Mouse (Mus musculus) layer of hippocampus, postnatal 14 days (tissue): ENCODE results near the gene Ranbp17. TPM values are rescaled to one million over a fixed set of nuclear protein-coding genes. Genes with fewer than 3 reads are reported as not detected.

Source experiments
- DNase-seq, 2 experiments: peaks; one replicate each; pipeline ENCODE4 v3.0.0; 2021 to 2022; ENCODE audit warnings: low spot score in 2 of 2, mixed read lengths in 1 of 2
- total RNA-seq, 2 experiments: library from RNA; stranded (reverse); gene quantifications; 2 replicates each; pipeline ENCODE4 v1.2.3; 2021

Gene Ranbp17
- total RNA-seq, 2 experiments from 2014 or later = 7.6 to 8.8 TPM

DNA sequence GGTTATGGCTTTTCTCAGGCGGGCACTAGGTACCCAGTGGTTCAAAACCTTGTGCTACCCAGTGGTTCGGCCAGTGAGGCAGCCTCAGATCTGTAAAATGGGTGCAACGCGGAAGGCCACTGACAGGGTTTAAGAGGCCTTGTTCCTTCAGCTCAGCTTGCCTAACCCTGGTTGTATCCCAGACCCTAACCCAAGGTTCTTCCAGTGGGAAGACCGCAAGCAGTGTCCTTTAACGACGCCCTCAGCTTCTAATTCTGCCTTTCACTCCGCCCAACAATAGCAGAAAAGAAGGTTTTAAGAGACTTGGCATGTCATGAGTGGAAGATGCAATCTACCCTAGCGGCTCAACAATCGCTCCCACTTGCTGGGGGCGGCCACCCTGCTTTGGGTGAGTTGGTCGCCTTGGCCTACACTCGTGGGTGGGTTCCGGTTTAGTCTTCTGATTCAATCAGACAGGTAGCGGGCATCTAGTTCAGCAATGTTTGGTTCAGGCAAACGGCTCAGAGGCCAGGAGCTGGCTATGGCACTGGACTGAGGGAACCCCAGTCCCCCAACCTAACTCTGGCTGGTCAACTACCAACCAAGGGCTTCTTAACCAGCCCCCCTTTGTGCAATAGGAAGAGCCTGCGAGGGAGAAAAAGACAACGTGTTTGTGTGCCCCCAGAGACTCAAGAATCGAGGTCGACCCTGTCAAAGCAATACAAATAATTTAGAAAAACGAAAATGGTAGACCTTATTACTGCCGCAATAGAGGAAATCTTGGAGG, 315.0 kb downstream of the Ranbp17 start:
- no peak for DNase-seq

GRCm38 (mm10) chr11:33197673-33198072, 315.9 kb downstream of the Ranbp17 start:
- no peak for DNase-seq

GRCm38 (mm10) chr11:33197133-33197514, 316.4 kb downstream of the Ranbp17 start:
- DNase-seq = no peak

DNA sequence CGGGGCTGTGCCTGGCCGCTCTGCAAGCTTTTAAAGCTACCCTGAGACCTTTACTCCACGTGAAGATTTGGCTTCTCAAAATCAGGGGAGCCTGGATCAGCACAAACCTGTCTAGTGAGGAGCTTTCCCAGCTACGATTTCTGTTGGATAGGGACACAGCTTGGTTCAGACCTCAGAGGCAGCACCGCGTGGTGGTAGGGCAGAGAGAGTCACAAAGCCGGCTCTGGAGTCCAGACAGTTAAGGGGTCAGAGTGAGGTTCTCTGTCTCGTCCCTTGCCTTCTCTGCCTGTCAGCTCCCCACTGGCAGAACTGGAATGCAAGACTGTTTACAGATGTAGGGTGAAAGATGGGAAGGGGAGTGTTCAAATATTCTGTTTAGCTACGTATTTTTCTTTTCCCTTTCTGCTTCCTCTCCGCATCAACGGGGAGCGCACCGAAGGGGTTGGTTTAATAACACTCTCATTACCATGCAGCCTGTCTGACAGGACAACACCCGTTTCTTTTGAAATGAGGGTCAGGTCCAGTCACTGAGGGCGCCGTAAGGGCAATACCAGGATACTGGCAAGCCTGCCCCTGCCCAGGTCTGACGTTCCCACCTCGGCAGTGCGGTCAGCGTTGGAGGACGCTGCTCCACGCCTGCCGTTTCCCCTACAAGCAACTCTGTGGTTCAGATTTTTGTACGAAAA, 317.0 kb downstream of the Ranbp17 start:
- DNase-seq = no peak

GRCm38 (mm10) chr11:33195531-33196446, 317.8 kb downstream of the Ranbp17 start:
- no peak for DNase-seq

DNA sequence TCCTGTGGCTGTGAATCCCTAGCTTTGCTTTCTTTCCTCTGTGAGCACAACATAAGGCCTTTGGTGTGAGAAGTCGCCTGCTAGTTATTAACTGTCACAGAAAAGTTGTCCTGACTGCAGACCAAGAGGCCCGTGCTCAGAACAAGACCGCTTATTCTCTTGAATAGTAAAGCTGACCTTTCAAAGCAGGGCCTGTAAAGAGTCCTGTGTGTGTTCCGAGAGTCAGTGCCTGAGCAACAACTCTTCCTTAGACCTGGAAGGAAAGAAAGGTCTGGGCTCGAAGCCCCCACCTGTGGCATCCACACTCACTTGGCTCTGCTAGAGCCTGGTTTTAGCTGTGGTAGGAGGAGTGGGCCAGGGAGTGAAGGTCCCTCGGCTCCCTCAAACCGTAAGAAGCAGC, 318.5 kb downstream of the Ranbp17 start:
- no peak for DNase-seq

DNA sequence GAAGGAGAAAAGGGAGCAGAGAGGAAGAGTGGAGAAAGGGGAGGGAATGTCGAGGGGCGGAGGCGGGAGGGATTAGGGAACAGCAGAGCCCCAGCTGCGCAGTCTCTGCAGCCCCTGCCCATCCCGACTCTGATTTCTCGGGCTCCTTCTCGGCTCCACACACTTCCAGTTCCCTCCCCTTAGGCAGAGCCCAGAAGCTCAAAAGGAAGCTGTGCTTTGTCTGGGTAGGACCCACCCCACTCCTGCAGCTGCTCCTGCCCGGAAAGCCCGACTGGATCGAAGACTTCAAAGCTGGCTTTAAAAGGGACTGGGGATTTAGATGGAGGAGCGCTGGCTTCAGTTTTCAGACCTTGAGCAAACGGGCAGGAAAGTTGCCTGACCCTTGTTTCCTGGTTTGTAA, 319.9 kb downstream of the Ranbp17 start:
- DNase-seq = no peak

- no peak for DNase-seq
Observed at GRCm38 (mm10) chr11:33181804-33182203, 331.7 kb downstream of the Ranbp17 start.

DNA sequence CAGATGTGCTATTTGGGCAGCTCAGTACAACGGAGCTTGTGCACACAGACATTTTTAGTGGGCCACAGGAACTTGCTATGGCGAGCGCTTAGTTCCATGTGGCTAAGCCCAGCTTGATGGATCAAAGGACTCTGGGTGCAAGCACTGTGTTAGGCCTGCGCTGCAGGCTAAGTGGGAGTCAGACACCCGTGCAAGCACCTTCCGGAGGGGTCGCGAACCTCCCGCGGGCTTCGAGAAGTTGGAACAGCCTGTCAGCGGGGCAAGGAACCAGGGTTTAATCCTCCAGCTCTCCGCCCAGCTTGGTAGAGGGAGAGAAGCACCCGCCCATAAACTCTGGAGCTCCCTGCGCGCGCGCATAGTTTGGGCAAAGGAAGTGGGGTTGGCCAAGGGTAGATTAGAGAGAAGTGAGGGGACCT, 332.8 kb downstream of the Ranbp17 start:
- no peak for DNase-seq

DNA sequence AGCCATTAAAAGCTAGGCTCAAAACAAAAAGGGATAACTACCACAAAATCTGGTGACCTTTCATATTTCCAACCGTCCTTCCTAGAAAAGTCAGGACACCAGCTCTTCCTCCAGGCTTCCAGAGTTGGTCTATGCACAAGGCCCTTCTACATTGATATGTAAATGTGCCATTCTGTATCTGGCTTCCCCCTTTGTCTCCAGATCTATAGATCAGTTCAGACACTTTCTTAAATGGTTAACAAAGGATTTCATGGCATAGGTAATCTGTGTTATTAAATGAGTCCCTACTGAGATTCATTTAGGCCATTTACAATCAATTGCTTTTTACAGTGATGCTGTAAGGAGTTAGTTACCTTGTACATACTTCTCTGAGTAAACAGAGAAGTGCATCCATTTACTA, 333.7 kb downstream of the Ranbp17 start:
- no peak for DNase-seq

DNA sequence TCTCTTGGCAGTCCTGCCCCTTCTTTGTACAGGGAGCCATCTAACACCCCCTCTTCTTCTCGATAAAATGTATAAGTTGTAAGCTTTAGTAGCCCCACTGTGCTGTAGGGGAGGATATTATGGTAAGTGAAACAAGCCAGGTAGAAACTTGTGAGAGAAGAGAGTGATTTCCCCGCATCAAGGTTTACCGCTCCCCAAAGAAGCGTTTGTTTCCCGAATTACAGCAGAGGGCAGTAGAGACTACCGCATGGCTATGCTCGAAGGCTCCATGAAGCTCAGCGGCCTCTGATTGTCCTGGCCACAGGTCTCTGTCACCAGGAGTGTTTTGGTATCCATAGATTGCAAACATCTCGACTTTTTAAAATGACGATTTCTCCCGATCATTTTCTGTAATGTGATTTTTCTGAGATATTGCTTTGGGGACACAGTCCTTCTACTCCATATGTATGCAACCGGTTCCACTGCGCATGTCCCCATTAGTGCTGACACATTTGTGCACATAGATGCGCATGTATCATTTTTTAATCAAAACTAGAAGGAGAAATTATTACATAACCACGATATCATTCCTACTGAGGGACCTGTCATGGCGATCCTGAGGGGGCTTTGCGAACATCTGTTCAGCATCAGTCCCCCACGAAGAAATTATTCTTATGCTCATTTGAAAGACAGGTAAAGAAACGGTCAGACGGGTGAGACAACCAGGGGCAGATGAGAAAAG, 336.9 kb downstream of the Ranbp17 start:
- peak; percentile 46 to 60 for DNase-seq

- no peak for DNase-seq
Observed at GRCm38 (mm10) chr11:33175768-33176167, 337.8 kb downstream of the Ranbp17 start.

GRCm38 (mm10) chr11:33170489-33170888, 343.1 kb downstream of the Ranbp17 start:
- DNase-seq = peak; percentile 13 to 34

DNA sequence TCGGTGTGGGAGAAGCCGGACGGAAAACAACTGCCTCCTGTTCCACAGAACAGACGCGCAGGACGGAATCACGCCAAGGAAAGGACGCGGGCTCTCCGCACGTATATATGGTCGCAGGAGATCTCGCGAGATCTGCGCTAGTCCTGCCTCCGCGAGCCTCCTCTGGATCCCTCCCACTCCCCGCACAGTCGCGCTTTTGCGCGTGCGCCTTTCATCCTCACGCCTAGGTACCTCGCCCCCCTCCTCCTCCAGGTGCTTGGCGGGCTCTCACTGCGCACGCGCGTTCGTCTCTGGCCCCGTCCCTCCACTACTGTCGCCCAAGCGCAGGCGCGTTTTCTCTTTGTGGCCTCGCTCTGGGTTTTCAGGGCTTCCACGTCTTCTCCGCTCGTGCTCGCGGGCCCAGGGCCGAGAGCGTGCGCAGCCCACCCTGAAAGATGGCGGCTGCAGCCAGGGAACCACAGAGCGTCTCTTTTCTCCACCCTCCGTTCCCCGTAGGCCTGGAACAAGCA, 350.5 kb downstream of the Ranbp17 start, which contains the start of gene Npm1:
Gene Npm1 (minus strand): TSS at position 209 of the 509 bp plus-strand sequence.
- DNase-seq = peak; percentile 99 to 100

DNA sequence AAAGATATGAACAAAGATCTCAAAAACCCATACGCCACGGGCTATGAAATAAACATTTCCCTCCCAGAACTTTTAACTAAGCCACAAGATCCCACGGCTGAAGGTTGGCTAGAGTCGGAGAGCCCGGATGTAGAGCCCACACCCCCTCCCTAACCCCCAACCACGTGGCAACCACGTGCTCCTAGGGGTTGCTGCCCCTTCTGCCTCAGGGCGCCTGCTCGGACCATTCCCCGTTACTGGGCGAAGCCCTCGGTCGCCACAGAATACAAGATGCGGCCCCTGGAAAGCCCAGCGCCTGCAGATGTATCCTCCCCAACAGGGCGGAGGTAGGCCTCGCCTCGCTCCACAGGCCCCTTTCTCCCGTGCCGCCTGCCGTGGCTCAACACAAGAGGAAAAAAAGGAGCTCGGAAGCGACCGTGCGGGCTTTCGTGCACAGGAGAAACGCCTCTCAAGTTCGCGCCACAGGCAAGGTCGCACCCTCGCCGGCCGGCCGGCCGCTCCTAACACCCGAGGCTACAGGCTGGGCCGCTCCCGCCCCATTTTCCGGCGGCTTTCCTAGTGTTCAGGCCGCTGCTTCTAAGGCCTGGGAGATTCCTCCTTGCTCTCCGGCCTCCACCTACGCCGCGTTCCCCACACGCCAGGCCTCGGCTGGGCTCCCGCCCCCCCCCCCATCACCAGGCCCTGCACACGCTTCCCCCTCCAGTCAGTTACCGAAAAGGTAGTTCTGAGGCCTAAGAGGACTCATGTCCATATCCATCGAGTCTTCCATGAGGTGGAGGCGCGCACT, 351.1 kb downstream of the Ranbp17 start:
- DNase-seq = peak; percentile 66 to 74

Other genes with a start within 250 kb of the Ranbp17 start
- gene Gm12117, start 237.0 kb downstream of the Ranbp17 start, total RNA-seq = under 1 TPM in 1 of 2 experiments, not detected in 1; 0.69 TPM
- not detected for gene Gabrp, start 65.2 kb upstream of the Ranbp17 start, total RNA-seq
- not detected for gene D130052B06Rik, start 85.6 kb upstream of the Ranbp17 start, total RNA-seq